Mouse (Mus musculus) stomach, embryonic 15.5 days (tissue): ENCODE results near the gene Magix. TPM values are rescaled to one million over a fixed set of nuclear protein-coding genes. Genes with fewer than 3 reads are reported as not detected.

ENCODE experiments used
- ATAC-seq: fragments of 200-750 bp; cut with Nextera tagmentation; 2 replicates; pipeline ENCODE4 v1.8.0; 2017; ENCODE audit warnings: low read depth, moderate number of reproducible peaks, moderate TSS enrichment; ENCODE audit not compliant: insufficient read depth, low FRiP score
- H3K27ac ChIP-seq: fragments of 300-500 bp; sonication (generic); 2 replicates; pipeline ENCODE4 v1.5.1; 2015; ENCODE audit warnings: mild to moderate bottlenecking, inconsistent platforms
- H3K27me3 ChIP-seq: fragments of 300-500 bp; sonication (generic); replicated peaks from 2 replicates; pipeline ENCODE4 v1.6.1; 2015; ENCODE audit warnings: inconsistent platforms
- H3K36me3 ChIP-seq: fragments of 300-500 bp; sonication (generic); 2 replicates; pipeline ENCODE4 v1.6.1; 2015; ENCODE audit warnings: inconsistent platforms
- H3K4me1 ChIP-seq: fragments of 300-500 bp; sonication (generic); 2 replicates; pipeline ENCODE4 v1.6.1; 2015; ENCODE audit warnings: inconsistent platforms
- H3K4me2 ChIP-seq: fragments of 300-500 bp; sonication (generic); 2 replicates; pipeline ENCODE4 v1.6.1; 2015; ENCODE audit warnings: mild to moderate bottlenecking, inconsistent platforms
- H3K4me3 ChIP-seq: fragments of 300-500 bp; sonication (generic); replicated peaks from 2 replicates; pipeline ENCODE4 v1.5.1; 2015; ENCODE audit warnings: inconsistent platforms
- H3K9ac ChIP-seq: fragments of 300-500 bp; sonication (generic); 2 replicates; pipeline ENCODE4 v1.6.1; 2015; ENCODE audit warnings: inconsistent platforms
- H3K9me3 ChIP-seq: fragments of 300-500 bp; sonication (generic); 2 replicates; pipeline ENCODE4 v1.6.1; 2016; ENCODE audit warnings: inconsistent platforms
- WGBS: fragments of 180-500 bp; shearing (Covaris S2); methylation state at CpG from one replicate; pipeline ENCODE4 v1.1.7; 2015; 5-methylcytosine and 5-hydroxymethylcytosine counted together
- polyA plus RNA-seq: library from polyadenylated mRNA; unstranded; fragments of >200 nt; fragmentation: Nextera tagmentation; extraction: Ambion mirVana; gene quantifications from 2 replicates; pipeline ENCODE4 v1.2.1, GENCODE M21; 2015

Magix gene
- polyA plus RNA-seq, 1 experiment from 2014 or later: 0.74 TPM

DNA sequence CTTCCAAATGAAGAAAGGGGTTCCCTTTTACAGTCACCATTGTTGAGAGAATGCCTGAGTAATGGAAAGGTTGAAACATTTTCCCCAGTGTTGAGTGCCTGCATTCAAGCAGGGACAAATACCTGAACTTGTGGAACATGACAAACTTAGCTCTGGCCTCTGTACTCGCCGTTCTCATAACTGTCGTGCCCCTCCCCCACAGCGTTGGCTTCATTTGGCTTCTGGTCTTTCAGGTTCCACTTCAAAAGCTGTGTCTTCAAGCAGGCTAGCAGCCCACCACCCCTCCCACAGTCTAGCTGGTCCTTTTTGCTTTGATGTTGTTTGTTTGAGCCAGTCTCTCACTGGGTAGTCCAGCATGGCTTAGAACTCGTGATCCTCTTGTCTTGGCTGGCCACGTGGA, 8.3 kb downstream of the Magix start:
- Histone ChIP-seq H3K9ac (no peak overlapping the region), H3K4me1 (no peaks in the 10 kb centered on the region), H3K36me3 (no peaks in the 10 kb centered on the region), H3K9me3 (no peaks in the 10 kb centered on the region), H3K27ac (no peak overlapping the region; the same call in 1 of the 2 replicates), H3K4me2 (no peak overlapping the region), H3K4me3 (no peak overlapping the region), H3K27me3 (no peaks in the 10 kb centered on the region)
- no peak for ATAC-seq
- 47% methylated on average over 6 of the region's 6 CpGs for WGBS

DNA sequence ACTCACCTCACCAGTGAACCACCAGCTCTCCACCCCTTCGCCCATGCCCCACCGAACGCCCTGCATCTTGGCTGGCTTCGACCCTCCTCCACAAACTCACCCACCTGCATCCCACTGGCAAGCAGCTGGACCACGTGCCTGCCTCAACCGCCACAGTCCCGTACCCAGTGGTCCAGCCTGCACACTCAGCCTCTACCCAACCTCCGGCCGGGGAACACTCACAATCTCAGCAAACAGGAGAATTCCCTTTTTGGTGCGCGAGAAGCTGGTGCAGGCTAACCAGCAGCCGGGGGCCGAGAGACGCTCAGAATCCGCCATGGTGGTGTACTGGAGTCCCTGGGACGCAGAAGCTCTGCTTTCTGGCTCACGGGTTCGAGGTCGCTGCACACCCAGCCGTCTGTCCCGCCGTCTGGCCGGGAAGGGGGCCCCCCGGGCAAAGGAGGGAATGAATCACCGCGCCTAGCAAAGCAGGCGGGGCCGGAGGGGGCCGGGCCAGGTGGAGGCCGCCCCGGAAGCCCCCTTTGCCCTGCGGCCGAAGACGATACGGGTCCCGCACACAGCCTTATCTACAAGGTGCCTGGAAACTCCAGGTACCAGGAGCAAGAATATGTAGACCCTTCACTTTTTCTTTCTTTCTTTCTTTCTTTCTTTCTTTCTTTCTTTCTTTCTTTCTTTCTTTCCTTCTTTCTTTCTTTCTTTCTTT, 10.0 kb downstream of the Magix start, which contains the start of gene Plp2:
Gene Plp2, minus strand, starts transcription at position 470 of the 703 bp plus-strand sequence.
- Histone ChIP-seq H3K27ac (peak within 1 kb of the TSS; percentile 91), H3K27me3 (no peaks in the 10 kb centered on the region), H3K4me2 (peak within 1 kb of the TSS; percentile 52), H3K4me3 (peak within 1 kb of the TSS; percentile 57), H3K9me3 (no peaks in the 10 kb centered on the region), H3K4me1 (no peaks in the 10 kb centered on the region), H3K36me3 (no peaks in the 10 kb centered on the region), H3K9ac (peak within 1 kb of the TSS; percentile 48)
- WGBS: 12% methylated on average over 35 of the region's 36 CpGs
- peak; percentile 63; the same call in 1 of the 2 replicates for ATAC-seq

DNA sequence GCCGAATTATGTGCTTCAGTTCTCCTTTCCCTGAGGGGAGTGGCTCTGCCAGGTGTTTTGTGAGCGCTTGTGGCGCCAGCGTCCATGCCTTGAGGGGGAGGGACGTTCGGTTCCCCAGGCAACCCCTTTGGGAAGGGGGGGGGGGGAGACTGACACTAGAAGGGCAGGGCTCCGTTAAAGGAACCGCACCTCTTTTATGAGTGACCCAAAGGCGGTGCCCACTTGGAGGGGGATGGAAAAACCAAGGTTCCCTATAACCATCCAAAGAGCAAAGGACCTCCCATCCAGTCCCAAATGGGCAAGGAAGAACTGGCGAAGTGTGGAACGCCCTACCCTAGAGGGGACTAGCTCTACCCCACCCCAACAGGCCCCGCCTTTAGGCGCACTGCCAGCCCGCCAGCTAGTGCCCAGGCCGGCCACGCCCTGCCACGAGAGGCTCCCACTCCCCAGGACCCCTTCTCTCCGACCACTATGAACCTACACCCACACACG, 10.6 kb downstream of the Magix start:
- WGBS: 20% methylated on average over 19 of the region's 19 CpGs
- Histone ChIP-seq H3K9me3 (no peaks in the 10 kb centered on the region), H3K4me2 (peak overlapping the region; percentile 52), H3K36me3 (no peaks in the 10 kb centered on the region), H3K27ac (peak overlapping the region; percentile 91), H3K27me3 (no peaks in the 10 kb centered on the region), H3K4me3 (peak overlapping the region; percentile 57), H3K4me1 (no peaks in the 10 kb centered on the region), H3K9ac (peak overlapping the region; percentile 48; the same call in 1 of the 2 replicates)
- peak; percentile 71; the same call in 1 of the 2 replicates for ATAC-seq

GRCm38 (mm10) chrX:7665739-7666502, 15.1 kb downstream of the Magix start:
- H3K4me3 ChIP-seq: no peak overlapping the region
- H3K4me2 ChIP-seq: no peak overlapping the region
- H3K27ac ChIP-seq: no peak overlapping the region
- 70% methylated on average over 21 of the region's 21 CpGs for WGBS
- H3K9me3 ChIP-seq: no peaks in the 10 kb centered on the region
- no peaks in the 10 kb centered on the region for H3K4me1 ChIP-seq
- ATAC-seq: no peak
- H3K27me3 ChIP-seq: no peaks in the 10 kb centered on the region
- H3K9ac ChIP-seq: no peak overlapping the region
- H3K36me3 ChIP-seq: no peaks in the 10 kb centered on the region

DNA sequence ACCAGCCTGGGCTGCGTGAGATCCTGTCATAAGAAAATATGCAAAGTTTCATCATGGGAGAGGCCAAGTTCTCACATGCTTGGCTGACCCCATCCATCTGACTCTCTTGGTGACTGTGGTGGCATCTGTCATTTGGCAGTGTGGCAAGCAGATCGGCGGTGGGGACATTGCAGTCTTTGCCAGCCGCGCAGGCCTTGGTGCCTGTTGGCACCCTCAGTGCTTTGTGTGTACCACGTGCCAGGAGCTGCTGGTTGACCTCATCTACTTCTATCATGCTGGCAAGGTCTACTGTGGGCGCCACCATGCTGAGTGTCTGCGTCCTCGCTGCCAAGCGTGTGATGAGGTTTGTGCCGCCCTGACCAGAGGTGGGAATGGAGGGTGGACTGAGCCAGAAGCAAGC, 16.3 kb downstream of the Magix start:
- Histone ChIP-seq H3K4me3 (no peak overlapping the region), H3K4me2 (no peak overlapping the region), H3K9ac (no peak overlapping the region), H3K36me3 (no peaks in the 10 kb centered on the region), H3K4me1 (no peaks in the 10 kb centered on the region), H3K9me3 (no peaks in the 10 kb centered on the region), H3K27me3 (no peaks in the 10 kb centered on the region), H3K27ac (no peak overlapping the region)
- WGBS: 92% methylated on average over 11 of the region's 11 CpGs
- ATAC-seq: no peak

DNA sequence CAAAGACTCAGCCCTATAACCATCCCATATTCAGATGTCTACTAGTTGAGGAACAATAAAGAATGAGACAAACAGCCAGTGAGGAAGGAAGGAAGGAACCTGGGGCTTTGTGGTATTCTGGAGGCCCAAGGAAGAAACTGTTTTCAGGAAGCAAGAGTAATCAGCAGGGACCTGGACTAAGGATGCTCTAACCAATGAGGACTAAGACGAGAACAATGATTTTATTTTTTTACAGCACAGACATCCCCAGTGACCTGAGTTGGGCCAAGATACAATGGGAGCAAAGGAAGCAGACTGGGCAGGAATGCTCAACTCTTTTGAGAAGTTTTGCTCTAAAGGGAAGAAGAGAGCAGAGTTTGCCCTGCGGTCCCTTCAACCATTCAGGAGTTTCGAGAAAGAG, 18.1 kb downstream of the Magix start:
- H3K9ac ChIP-seq: no peak overlapping the region
- H3K27me3 ChIP-seq: no peaks in the 10 kb centered on the region
- 79% methylated on average over 3 of the region's 3 CpGs for WGBS
- no peak overlapping the region for H3K27ac ChIP-seq
- no peak for ATAC-seq
- no peaks in the 10 kb centered on the region for H3K36me3 ChIP-seq
- no peak overlapping the region for H3K4me3 ChIP-seq
- H3K9me3 ChIP-seq: no peaks in the 10 kb centered on the region
- H3K4me2 ChIP-seq: no peak overlapping the region
- no peaks in the 10 kb centered on the region for H3K4me1 ChIP-seq

DNA sequence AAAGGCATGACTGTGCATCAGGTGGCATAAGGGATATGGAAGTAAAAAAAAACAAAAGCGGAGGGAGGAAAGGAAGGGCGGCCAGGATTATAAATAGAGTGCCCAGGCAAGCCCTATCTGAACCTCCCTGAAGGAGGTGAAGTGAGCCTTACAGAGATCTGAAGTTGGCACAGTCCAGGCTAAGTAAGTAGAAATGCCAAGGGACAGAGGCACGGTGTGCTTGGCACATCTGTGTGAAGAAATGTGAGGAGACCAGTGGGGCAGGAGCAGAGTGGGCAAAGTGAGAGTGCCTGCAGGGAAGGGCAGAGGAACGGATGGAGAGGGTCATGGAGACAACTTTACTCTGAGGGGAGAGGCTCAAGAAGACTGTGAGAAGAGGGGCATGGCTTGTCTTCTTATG, 20.0 kb downstream of the Magix start:
- Histone ChIP-seq H3K4me2 (no peak overlapping the region), H3K4me1 (no peaks in the 10 kb centered on the region), H3K4me3 (no peak overlapping the region), H3K36me3 (no peaks in the 10 kb centered on the region), H3K27ac (no peak overlapping the region), H3K27me3 (no peaks in the 10 kb centered on the region), H3K9ac (no peak overlapping the region), H3K9me3 (no peaks in the 10 kb centered on the region)
- 74% methylated on average over 4 of the region's 4 CpGs for WGBS
- ATAC-seq: no peak

DNA sequence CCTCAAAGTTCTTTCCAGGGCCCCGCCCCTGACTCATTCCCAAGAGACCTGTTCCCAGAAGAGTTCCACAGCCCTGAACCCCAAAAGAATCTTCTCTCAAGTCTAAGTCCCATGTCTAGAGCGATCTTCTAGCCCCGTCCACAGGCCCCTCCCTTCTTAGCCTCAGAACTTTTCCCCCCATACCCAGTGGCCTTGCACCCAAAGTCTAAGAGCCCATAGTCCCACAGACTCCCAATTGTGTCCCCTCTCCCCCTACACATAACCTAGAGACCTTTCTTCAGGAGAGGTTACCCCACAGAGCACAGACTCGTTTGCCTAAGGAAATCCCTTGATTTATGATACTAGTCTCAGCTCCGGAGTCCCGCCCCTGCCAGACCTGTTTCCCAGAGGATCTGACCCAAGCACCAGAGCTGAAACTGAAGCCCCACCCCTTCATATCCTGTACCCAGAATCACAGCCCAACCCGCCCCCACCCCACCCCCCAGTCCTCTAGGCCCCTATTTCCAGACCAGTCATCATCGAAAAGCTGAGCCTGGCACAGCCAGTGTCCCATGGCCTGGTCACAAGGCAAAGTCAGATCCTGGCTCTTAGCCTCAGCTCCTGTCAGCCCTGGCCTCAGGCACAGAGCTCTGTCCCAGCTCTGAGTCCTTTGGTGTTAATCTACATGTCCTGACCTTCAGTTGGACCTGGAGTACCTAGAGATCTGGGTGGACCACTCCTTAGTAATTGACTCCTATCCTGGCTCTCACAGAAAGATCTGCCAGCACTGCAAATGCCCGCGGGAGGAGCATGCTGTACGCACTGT, 22.1 kb downstream of the Magix start:
- no peaks in the 10 kb centered on the region for H3K27me3 ChIP-seq
- no peaks in the 10 kb centered on the region for H3K9me3 ChIP-seq
- 48% methylated on average over 11 of the region's 11 CpGs for WGBS
- peak overlapping the region; percentile 54 for H3K4me2 ChIP-seq
- no peaks in the 10 kb centered on the region for H3K4me1 ChIP-seq
- peak; percentile 25; the same call in 1 of the 2 replicates for ATAC-seq
- peak overlapping the region; percentile 49 for H3K4me3 ChIP-seq
- H3K27ac ChIP-seq: peak overlapping the region; percentile 80
- H3K36me3 ChIP-seq: no peaks in the 10 kb centered on the region
- no peak overlapping the region for H3K9ac ChIP-seq

- Histone ChIP-seq H3K27me3 (no peaks in the 10 kb centered on the region), H3K27ac (peak overlapping the region; percentile 80)
- WGBS: 16% methylated on average over 15 of the region's 15 CpGs
Measured at GRCm38 (mm10) chrX:7658031-7658784, 22.8 kb downstream of the Magix start.

DNA sequence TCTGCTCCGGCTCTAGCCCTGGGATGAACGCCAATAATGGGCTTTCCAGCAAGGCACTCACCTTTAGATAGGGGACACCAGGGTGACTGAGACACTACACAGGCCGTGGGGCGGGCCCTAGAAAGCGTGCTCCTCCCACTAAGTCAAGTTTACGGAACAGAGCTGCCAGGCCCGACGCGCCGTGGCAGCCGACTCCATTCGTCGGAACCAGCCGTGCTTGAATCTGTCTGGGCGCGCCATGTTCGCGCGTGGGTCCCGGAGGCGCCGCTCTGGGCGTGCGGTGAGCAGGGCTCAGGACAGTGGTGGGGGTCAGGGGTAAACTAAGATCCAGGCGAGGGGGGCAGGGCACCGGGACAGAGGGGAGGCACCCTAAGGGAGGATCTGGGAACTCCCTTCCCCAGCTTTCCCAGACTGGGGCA, 23.8 kb downstream of the Magix start, which contains the start of gene Prickle3:
Gene Prickle3, plus strand, starts transcription at position 40 of the 419 bp plus-strand sequence.
- no peaks in the 10 kb centered on the region for H3K27me3 ChIP-seq
- no peaks in the 10 kb centered on the region for H3K4me1 ChIP-seq
- H3K4me2 ChIP-seq: peak within 1 kb of the TSS; percentile 54
- peak within 1 kb of the TSS; percentile 49 for H3K4me3 ChIP-seq
- ATAC-seq: peak; percentile 67
- H3K36me3 ChIP-seq: no peaks in the 10 kb centered on the region
- H3K9ac ChIP-seq: peak within 1 kb of the TSS; percentile 52; the same call in 1 of the 2 replicates
- H3K9me3 ChIP-seq: no peaks in the 10 kb centered on the region
- WGBS: 19% methylated on average over 26 of the region's 26 CpGs
- H3K27ac ChIP-seq: peak within 1 kb of the TSS; percentile 80

More at GRCm38 (mm10) chrX:7658031-7658784, 22.8 kb downstream of the Magix start:
- peak; percentile 79 for ATAC-seq
- no peak overlapping the region for H3K9ac ChIP-seq
- H3K4me1 ChIP-seq: no peaks in the 10 kb centered on the region
- peak overlapping the region; percentile 54 for H3K4me2 ChIP-seq
- H3K36me3 ChIP-seq: no peaks in the 10 kb centered on the region
- H3K4me3 ChIP-seq: peak overlapping the region; percentile 49
- H3K9me3 ChIP-seq: no peaks in the 10 kb centered on the region
